Mouse (Mus musculus): Measurements from ENCODE around the gene Rab3il1.

DNA sequence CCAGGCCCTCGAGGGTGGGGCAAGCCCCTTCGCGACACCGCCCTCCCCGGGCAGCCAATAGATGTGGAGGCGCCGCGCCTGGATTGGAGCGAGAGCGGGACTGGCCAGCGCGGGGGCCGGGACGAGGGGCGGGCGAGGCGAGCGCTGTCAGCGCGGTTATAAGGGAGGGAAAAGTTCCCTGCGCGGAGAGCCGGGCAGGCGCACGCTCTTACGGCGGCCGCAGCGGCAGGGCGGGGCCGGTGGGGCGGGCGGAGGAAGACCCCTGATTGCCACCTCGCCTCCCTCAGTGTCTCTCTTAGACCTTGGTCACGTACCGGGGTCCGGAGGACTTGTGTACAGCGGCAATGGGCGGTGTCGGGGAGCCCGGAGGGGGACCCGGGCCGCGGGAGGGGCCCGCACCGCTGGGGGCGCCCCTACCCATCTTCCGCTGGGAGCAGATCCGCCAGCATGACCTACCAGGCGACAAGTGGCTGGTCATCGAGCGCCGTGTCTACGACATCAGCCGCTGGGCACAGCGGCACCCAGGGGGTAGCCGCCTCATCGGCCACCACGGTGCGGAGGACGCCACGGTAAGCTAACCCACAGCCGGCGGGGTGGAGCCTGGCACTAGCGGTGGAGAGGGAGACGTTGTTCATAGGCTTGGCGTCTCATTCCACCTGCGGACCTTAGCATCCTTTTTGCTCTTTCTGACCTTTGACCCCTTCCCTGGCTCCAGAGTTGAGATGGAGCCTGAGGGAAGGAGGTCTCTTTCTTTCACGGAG, 40.1 kb downstream of the Rab3il1 start, which contains the start of gene Fads3:
- peak; percentile 42 for TF ChIP-seq CTCF (IDR thresholded peaks at IDR 0.05)
- no peak for TF ChIP-seq EP300 (IDR thresholded peaks at IDR 0.05)

Measured in lung, postnatal 0 days (tissue).